Mouse (Mus musculus): Measurements from ENCODE around the gene Fam222a.

DNA sequence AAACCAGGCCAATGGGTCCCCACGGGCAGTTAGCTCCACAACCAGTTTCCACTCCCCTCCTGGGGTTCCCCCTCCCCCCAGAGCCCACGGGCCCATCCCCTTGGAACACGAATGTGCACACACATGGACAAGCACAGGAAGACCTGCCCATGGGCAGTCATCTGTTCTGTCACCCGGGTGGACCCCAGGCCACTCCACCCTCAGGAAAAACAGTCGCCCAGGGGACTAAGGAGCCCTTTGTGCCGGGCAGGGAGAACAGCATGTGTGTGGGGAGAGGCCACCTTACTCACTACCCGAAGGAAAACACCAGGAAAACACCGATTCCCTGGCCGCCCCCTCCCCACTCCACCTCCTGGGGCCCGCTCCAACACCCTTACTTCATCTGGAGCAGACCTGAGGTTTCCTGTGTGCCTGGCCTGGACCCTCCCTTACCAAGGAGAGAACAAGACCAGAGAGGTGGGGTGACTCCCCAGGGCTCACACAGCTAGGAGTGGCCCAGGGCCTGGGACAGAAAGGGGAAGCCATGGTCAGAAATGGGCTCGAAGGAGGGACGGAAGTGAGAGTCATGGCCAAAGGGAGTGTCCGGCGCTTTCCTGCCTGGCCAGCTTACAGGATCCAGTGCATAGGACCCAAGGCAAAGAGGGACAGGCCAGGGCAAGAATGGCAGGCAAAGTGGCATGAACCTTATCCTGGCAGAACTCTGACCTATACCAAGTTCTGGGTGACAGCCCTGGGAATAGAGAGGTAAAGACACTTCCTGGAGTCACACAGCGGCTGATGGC is 86.0 kb downstream of the Fam222a start:
- TF ChIP-seq EP300 (IDR thresholded peaks at IDR 0.05; ENCODE audit: insufficient read depth, low read depth, low read length) (no peak), CTCF (IDR thresholded peaks at IDR 0.05; ENCODE audit: low read depth, low read length) (no peak)

All from ES-Bruce4 (cell line).